Mouse (Mus musculus) heart, adult 2 months (tissue): Measurements from ENCODE around the gene Tfe3.

Source experiments
- CTCF ChIP-seq: fragments of 200-600 bp; IDR thresholded peaks from 2 replicates; pipeline ENCODE4 v1.8.1; 2022; ENCODE audit warnings: antibody characterized with exemption, mild to moderate bottlenecking, moderate library complexity
- EP300 ChIP-seq: fragments of 200-500 bp; IDR thresholded peaks from 2 replicates; pipeline ENCODE4 v1.6.1; 2011; ENCODE audit warnings: low read depth, low read length, control low read depth; ENCODE audit not compliant: insufficient read depth

- TF ChIP-seq CTCF (no peak), EP300 (no peak)
These were observed 2.4 kb downstream of the Tfe3 start for GRCm38 (mm10) chrX:7764657-7765280.
